Mouse (Mus musculus) forebrain, postnatal 0 days (tissue): ENCODE results near the gene Efna3. TPM values are rescaled to one million over a fixed set of nuclear protein-coding genes. Genes with fewer than 3 reads are reported as not detected.

Source experiments
- ATAC-seq: fragments of 200-750 bp; cut with Nextera tagmentation; 2 replicates; pipeline ENCODE4 v1.8.0; 2017; ENCODE audit warnings: mild to moderate bottlenecking, moderate library complexity
- DNase-seq: peaks from one replicate; pipeline ENCODE4 v3.0.0-alpha.2; 2015
- H3K27ac ChIP-seq: fragments of 300-500 bp; sonication (generic); 2 replicates; pipeline ENCODE4 v1.5.1; 2014; ENCODE audit warnings: low read depth, mild to moderate bottlenecking, antibody characterized with exemption, low read length, moderate library complexity, mixed read lengths
- H3K27me3 ChIP-seq: fragments of 300-500 bp; sonication (generic); 2 replicates; pipeline ENCODE4 v1.6.1; 2014; ENCODE audit warnings: mild to moderate bottlenecking, low read length, mixed read lengths; ENCODE audit not compliant: insufficient read depth
- H3K36me3 ChIP-seq: fragments of 300-500 bp; sonication (generic); 2 replicates; pipeline ENCODE4 v1.6.1; 2014; ENCODE audit warnings: mild to moderate bottlenecking, moderate library complexity; ENCODE audit not compliant: insufficient read depth
- H3K4me1 ChIP-seq: fragments of 300-500 bp; sonication (generic); 2 replicates; pipeline ENCODE4 v1.6.1; 2014; ENCODE audit warnings: antibody characterized with exemption; ENCODE audit not compliant: insufficient read depth
- H3K4me2 ChIP-seq: fragments of 300-500 bp; sonication (generic); 2 replicates; pipeline ENCODE4 v1.6.1; 2014; ENCODE audit warnings: low read depth, mild to moderate bottlenecking, moderate library complexity
- H3K4me3 ChIP-seq: fragments of 300-500 bp; sonication (generic); 2 replicates; pipeline ENCODE4 v1.5.1; 2014; ENCODE audit warnings: low read depth, low read length, mixed read lengths
- H3K9ac ChIP-seq: fragments of 300-500 bp; sonication (generic); 2 replicates; pipeline ENCODE4 v1.6.1; 2014; ENCODE audit warnings: mild to moderate bottlenecking
- H3K9me3 ChIP-seq: fragments of 300-500 bp; sonication (generic); 2 replicates; pipeline ENCODE4 v1.6.1; 2016; ENCODE audit warnings: low read length
- CTCF ChIP-seq: sonication (generic); IDR thresholded peaks from 2 replicates; pipeline ENCODE4 v1.5.1; 2016; ENCODE audit warnings: antibody characterized with exemption, control low read depth, low read depth
- WGBS: fragments of 180-500 bp; shearing (Covaris S2); extraction: QIAGEN DNeasy Blood & Tissue Kit; methylation state at CpG from one replicate; pipeline ENCODE4 v1.1.7; 2014; 5-methylcytosine and 5-hydroxymethylcytosine counted together
- polyA plus RNA-seq: library from polyadenylated mRNA; unstranded; fragments of >200 nt; fragmentation: Nextera tagmentation; extraction: Ambion mirVana; gene quantifications from 2 replicates; pipeline ENCODE4 v1.2.1, GENCODE M21; 2015
- total RNA-seq: library from RNA; depleted of rRNA; stranded (reverse); fragments of >200 nt; gene quantifications from 2 replicates; pipeline ENCODE4 v1.2.3, GENCODE M21; 2014

Gene Efna3
- total and polyA plus RNA-seq, 2 experiments from 2014 or later, result 68.9 to 76.7 TPM

DNA sequence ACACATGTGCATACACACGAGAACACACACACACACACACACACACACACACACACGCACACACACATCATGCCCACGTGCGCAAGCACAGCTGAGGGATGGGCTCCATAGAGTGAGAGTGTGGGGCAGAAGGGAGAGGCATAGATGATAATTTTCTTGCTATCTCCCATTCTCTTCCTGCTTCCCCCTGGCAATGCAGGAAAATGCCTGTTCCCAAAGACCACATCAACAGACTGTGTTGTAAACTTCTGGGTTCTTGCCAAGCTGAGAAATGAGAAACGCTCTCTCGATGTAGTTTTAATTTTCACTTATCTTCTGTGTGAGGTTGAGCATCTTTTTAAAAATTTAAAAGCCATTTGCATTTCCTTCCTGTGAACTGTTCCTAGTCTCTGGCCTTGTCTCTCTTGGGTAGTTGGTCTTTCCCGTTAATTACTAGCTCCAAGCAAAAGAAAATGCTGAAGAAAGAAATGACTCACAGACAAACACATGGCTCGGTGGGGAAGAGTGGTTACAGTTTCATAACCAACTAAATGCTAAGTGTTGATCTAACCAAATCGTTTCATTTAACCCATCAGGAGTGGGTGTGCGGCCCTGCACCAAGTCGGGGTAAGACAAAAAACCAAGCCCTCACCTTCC is 25.9 kb downstream of the Efna3 start:
- Histone ChIP-seq H3K4me3 (no peak overlapping the region), H3K9me3 (no peaks in the 10 kb centered on the region), H3K27me3 (no peaks in the 10 kb centered on the region; the same call in 1 of the 2 replicates), H3K4me2 (no peak overlapping the region), H3K4me1 (no peaks in the 10 kb centered on the region), H3K36me3 (no peaks in the 10 kb centered on the region), H3K9ac (no peak overlapping the region), H3K27ac (no peak overlapping the region)
- ATAC-seq (peak; percentile 77), DNase-seq (peak; percentile 60)
- 70% methylated on average over 11 of the region's 11 CpGs for WGBS
- TF ChIP-seq CTCF, result no peak

DNA sequence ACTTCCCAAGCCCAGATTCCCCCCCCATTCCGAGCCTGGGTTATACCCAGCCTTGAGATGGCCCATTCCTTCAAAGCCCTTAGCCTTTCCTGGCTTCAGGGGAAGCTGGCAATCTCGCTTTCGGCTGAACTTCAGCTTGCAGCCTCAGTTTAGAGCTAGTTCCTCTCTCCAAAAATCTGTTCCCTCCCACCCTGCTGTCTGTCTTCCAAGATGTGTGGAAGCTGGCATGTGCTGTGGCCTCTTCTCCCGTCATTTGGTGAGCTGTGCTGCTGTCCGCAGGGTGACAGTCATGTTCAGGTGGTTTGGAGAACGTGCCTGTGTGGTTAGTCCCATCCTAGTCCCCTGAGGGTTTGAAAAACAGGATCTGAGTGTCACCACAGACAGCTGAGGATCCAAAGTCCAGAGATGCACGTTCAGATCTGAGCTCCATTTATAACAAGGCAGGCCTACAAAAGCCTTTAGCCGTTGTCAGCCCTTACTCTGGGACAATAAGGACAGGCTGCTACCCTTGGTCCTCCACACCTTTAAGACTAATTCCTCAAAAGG is 27.0 kb downstream of the Efna3 start:
- WGBS, result 72% methylated on average over 8 of the region's 8 CpGs
- ATAC-seq, result no peak
- H3K9me3 ChIP-seq, result no peaks in the 10 kb centered on the region

GRCm38 (mm10) chr3:89294195-89294594 is 28.6 kb downstream of the Efna3 start:
- Histone ChIP-seq H3K4me2 (no peak overlapping the region), H3K27me3 (no peaks in the 10 kb centered on the region), H3K4me1 (no peaks in the 10 kb centered on the region), H3K36me3 (no peaks in the 10 kb centered on the region), H3K4me3 (no peak overlapping the region), H3K9me3 (no peaks in the 10 kb centered on the region), H3K27ac (no peak overlapping the region), H3K9ac (no peak overlapping the region)
- TF ChIP-seq CTCF, result no peak
- DNase-seq (no peak), ATAC-seq (no peak)
- 79% methylated on average over 5 of the region's 5 CpGs for WGBS

More for the DNA sequence above, 27.0 kb downstream of the Efna3 start:
- Histone ChIP-seq H3K4me2 (no peak overlapping the region), H3K9ac (no peak overlapping the region), H3K4me1 (no peaks in the 10 kb centered on the region), H3K36me3 (no peaks in the 10 kb centered on the region), H3K4me3 (no peak overlapping the region), H3K27me3 (no peaks in the 10 kb centered on the region; the same call in 1 of the 2 replicates), H3K27ac (no peak overlapping the region)
- no peak for TF ChIP-seq CTCF
- no peak for DNase-seq

DNA sequence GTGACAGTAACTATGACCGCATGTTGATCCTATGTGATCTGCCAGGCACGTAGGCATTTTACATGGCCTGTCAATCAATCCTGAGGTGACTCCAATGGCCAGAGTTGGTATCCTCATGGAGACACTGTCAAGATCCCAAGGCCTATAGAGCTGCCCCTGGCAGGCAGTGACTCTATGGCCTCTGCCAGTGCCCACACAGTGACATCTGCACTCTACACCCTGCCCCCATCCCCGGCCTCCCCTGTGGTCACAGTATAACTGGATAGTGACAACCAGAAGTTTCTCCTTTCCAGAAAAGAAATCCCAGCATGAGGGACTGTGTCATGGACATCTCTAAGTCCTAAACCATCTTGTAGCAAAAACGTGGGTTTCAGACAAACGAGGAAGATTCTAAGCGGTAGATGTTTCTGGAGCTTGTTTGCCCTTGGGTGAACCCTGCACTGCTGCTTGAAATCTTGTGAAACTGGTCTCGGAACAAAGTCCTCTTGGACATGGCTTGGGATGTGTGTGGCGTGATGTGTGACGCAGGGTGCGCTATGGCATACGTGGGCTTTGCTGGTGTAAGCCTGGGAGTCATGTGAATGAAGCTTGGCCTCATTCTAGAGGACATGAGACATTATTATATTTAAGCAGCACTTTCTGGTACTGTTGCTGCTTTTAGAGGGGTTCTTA is 29.4 kb downstream of the Efna3 start:
- ATAC-seq, result no peak
- H3K4me3 ChIP-seq, result no peak overlapping the region
- 93% methylated on average over 11 of the region's 11 CpGs for WGBS
- no peaks in the 10 kb centered on the region for H3K4me1 ChIP-seq
- H3K9ac ChIP-seq, result no peak overlapping the region
- H3K27me3 ChIP-seq, result no peaks in the 10 kb centered on the region
- no peaks in the 10 kb centered on the region for H3K36me3 ChIP-seq
- no peak overlapping the region for H3K27ac ChIP-seq
- no peaks in the 10 kb centered on the region for H3K9me3 ChIP-seq
- no peak for DNase-seq
- no peak for TF ChIP-seq CTCF
- H3K4me2 ChIP-seq, result no peak overlapping the region

DNA sequence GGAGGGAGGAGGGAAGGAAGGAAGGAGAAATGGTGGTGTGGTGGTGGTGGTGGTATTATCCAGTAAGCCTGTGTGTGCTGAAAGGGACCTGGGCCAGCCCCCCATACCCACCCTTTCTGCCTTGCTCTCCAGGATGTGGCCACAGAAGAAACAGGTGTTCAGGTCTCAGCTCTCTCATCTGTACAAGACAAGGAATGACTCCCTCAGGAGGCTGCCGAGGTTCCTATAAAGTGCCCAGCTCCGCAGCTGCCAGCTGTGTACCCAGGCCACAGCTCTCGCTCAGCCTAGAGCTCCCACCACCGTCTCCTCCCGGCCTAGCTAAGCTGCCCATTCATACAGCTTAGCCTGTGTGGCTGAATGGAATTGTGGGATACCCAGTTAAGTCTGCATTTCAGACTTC is 30.5 kb downstream of the Efna3 start:
- ATAC-seq, result no peak
- no peaks in the 10 kb centered on the region for H3K27me3 ChIP-seq
- no peaks in the 10 kb centered on the region for H3K4me1 ChIP-seq
- no peak for TF ChIP-seq CTCF
- H3K36me3 ChIP-seq, result no peaks in the 10 kb centered on the region
- no peak overlapping the region for H3K9ac ChIP-seq
- 69% methylated on average over 5 of the region's 5 CpGs for WGBS
- no peak overlapping the region for H3K4me2 ChIP-seq
- H3K27ac ChIP-seq, result no peak overlapping the region
- DNase-seq, result no peak
- no peaks in the 10 kb centered on the region for H3K9me3 ChIP-seq
- H3K4me3 ChIP-seq, result no peak overlapping the region

- Histone ChIP-seq H3K4me3 (no peak overlapping the region), H3K36me3 (no peaks in the 10 kb centered on the region), H3K4me1 (no peaks in the 10 kb centered on the region), H3K9me3 (no peaks in the 10 kb centered on the region), H3K27ac (no peak overlapping the region), H3K4me2 (no peak overlapping the region), H3K9ac (no peak overlapping the region), H3K27me3 (no peaks in the 10 kb centered on the region)
- ATAC-seq (no peak), DNase-seq (no peak)
- TF ChIP-seq CTCF, result no peak
- 78% methylated on average over 10 of the region's 10 CpGs for WGBS
Observed at GRCm38 (mm10) chr3:89291874-89292273, 30.9 kb downstream of the Efna3 start.

- WGBS, result 51% methylated on average over 7 of the region's 7 CpGs
- H3K27ac ChIP-seq, result no peak overlapping the region
- H3K27me3 ChIP-seq, result no peaks in the 10 kb centered on the region
- TF ChIP-seq CTCF, result no peak
- H3K36me3 ChIP-seq, result no peaks in the 10 kb centered on the region
- DNase-seq (no peak), ATAC-seq (no peak)
- H3K4me2 ChIP-seq, result no peak overlapping the region
- no peak overlapping the region for H3K9ac ChIP-seq
- no peaks in the 10 kb centered on the region for H3K4me1 ChIP-seq
- H3K4me3 ChIP-seq, result no peak overlapping the region
- no peaks in the 10 kb centered on the region for H3K9me3 ChIP-seq
Observed at GRCm38 (mm10) chr3:89288503-89288928, 34.2 kb downstream of the Efna3 start.
